Mouse (Mus musculus): ENCODE data around the gene Ccl5. TPM values are rescaled to one million over a fixed set of nuclear protein-coding genes. Genes with fewer than 3 reads are reported as not detected.

Gene Ccl5
- polyA plus RNA-seq, 1 experiment = 0.85 TPM

DNA sequence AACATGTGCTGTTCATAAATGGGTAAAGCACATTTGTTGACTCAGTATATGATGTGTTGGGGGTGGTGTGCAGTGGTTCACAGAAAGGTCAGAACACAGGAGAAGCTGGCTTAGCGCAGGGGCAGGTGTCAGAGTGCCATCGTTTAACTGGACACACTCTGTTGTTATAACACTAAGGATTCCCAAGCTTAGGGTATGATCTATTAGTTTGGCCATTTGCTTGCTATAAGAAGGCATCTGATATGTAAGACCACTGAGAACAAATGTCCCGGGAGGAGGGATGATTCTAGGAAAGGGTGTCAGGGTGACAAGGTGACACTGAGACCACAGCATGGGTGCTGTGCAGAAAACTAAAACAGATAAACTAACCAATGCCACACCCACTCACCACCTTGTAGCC lies 6.5 kb upstream of the Ccl5 start:
- no peaks in the 10 kb centered on the region for H3K27me3 ChIP-seq (ENCODE audit: control insufficient read depth, insufficient read depth, low read length)
- 90% methylated on average over 3 of the region's 3 CpGs for WGBS
- H3K4me3 ChIP-seq (replicated peaks; ENCODE audit: insufficient read depth, low read depth, low read length) = no peak overlapping the region
- H3K4me1 ChIP-seq (ENCODE audit: control insufficient read depth, insufficient read depth, low read length) = peaks cover 6% of the 10 kb centered on the region
- TF ChIP-seq POLR2A (IDR thresholded peaks at IDR 0.05; ENCODE audit: borderline replicate concordance, insufficient read depth, low read length) (no peak), CTCF (IDR thresholded peaks at IDR 0.05; ENCODE audit: borderline replicate concordance, insufficient read depth, low read depth, low read length) (no peak)
- no peak overlapping the region for H3K27ac ChIP-seq (ENCODE audit: insufficient read depth, low read length)
- no peak for DNase-seq

DNA sequence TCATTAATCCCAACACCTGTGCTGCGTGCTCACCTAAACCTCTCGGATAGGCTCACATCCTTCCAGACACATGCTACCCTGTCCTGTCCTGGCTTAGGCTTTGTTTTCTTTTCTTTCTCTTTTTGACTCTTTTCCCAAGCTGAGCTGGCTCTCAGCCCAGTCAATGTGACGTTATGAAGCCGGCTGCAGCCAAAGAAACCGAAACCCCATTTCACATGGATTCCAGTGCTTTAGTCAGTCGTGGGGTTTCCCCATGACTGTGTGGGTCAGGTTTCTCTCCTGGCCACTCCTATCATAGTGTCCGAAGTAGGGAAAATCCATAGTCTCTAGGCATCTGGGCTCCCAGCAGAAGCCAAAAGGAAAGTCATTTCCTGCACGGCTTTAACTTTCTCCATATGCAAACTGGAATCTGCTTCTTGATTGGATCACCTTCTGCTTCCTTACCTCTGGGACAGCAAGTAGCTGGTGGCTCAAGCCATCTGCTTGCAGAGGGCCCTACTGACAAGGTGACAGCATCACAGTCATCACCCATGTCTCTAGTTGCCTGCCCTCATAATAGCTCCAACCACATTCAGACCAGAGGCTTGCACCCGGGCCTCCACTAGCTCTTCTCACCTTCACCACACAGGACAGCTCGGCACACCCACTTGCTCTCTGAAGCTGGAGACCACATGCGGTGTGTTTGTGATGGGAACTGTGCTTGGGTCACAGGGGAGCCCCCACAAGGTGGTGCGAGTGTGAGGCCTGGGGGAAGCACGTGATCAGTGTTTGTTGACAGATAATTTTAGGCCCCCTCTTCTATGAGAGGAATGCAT lies 4.5 kb upstream of the Ccl5 start:
- Histone ChIP-seq H3K27ac (ENCODE audit: insufficient read depth, low read length) (no peak overlapping the region), H3K4me3 (replicated peaks; ENCODE audit: insufficient read depth, low read depth, low read length) (peak overlapping the region; percentile 3), H3K4me1 (ENCODE audit: control insufficient read depth, insufficient read depth, low read length) (peaks cover 6% of the 10 kb centered on the region), H3K27me3 (ENCODE audit: control insufficient read depth, insufficient read depth, low read length) (no peaks in the 10 kb centered on the region)
- no peak for TF ChIP-seq POLR2A (IDR thresholded peaks at IDR 0.05; ENCODE audit: borderline replicate concordance, insufficient read depth, low read length)
- TF ChIP-seq CTCF (IDR thresholded peaks at IDR 0.05; ENCODE audit: borderline replicate concordance, insufficient read depth, low read depth, low read length) = no peak
- WGBS = 30% methylated on average over 13 of the region's 13 CpGs
- DNase-seq = peak; percentile 45

- no peak for DNase-seq
- Histone ChIP-seq H3K27me3 (ENCODE audit: control insufficient read depth, insufficient read depth, low read length) (no peaks in the 10 kb centered on the region), H3K27ac (ENCODE audit: insufficient read depth, low read length) (no peak overlapping the region), H3K4me3 (replicated peaks; ENCODE audit: insufficient read depth, low read depth, low read length) (no peak overlapping the region), H3K4me1 (ENCODE audit: control insufficient read depth, insufficient read depth, low read length) (peaks cover 6% of the 10 kb centered on the region)
- 74% methylated on average over 8 of the region's 8 CpGs for WGBS
- TF ChIP-seq CTCF (IDR thresholded peaks at IDR 0.05; ENCODE audit: borderline replicate concordance, insufficient read depth, low read depth, low read length) (no peak), POLR2A (IDR thresholded peaks at IDR 0.05; ENCODE audit: borderline replicate concordance, insufficient read depth, low read length) (no peak)
Measured at GRCm38 (mm10) chr11:83534143-83534542, 3.8 kb upstream of the Ccl5 start.

DNA sequence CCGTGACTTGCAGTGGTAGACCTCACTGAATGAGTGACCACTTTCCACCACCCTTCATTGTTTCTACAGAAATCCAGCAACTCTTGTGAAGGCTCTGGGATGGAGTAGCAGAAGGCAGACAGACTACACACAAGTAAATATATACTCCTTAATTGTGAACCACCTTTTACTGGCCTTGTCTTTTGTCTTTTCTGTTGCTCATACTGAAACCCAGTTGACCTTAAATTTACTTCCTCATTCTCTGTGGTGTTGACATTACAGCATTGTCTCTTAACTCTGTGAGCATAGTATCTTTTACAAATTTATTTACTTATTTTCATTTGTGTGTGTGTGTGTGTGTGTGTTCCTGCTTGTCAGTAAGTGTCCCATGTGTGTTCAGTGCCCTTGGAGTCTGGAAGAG lies 2.9 kb upstream of the Ccl5 start:
- no peak overlapping the region for H3K27ac ChIP-seq (ENCODE audit: insufficient read depth, low read length)
- WGBS = 100% methylated on average over 1 of the region's 1 CpGs
- no peak for DNase-seq
- no peak for TF ChIP-seq CTCF (IDR thresholded peaks at IDR 0.05; ENCODE audit: borderline replicate concordance, insufficient read depth, low read depth, low read length)
- TF ChIP-seq POLR2A (IDR thresholded peaks at IDR 0.05; ENCODE audit: borderline replicate concordance, insufficient read depth, low read length) = no peak
- H3K27me3 ChIP-seq (ENCODE audit: control insufficient read depth, insufficient read depth, low read length) = no peaks in the 10 kb centered on the region
- no peak overlapping the region for H3K4me3 ChIP-seq (replicated peaks; ENCODE audit: insufficient read depth, low read depth, low read length)
- H3K4me1 ChIP-seq (ENCODE audit: control insufficient read depth, insufficient read depth, low read length) = peaks cover 6% of the 10 kb centered on the region

- DNase-seq = no peak
- no peaks in the 10 kb centered on the region for H3K27me3 ChIP-seq (ENCODE audit: control insufficient read depth, insufficient read depth, low read length)
- no peaks in the 10 kb centered on the region for H3K4me1 ChIP-seq (ENCODE audit: control insufficient read depth, insufficient read depth, low read length)
- no peak overlapping the region for H3K4me3 ChIP-seq (replicated peaks; ENCODE audit: insufficient read depth, low read depth, low read length)
- TF ChIP-seq CTCF (IDR thresholded peaks at IDR 0.05; ENCODE audit: borderline replicate concordance, insufficient read depth, low read depth, low read length) (no peak), POLR2A (IDR thresholded peaks at IDR 0.05; ENCODE audit: borderline replicate concordance, insufficient read depth, low read length) (no peak)
- 27% methylated on average over 12 of the region's 12 CpGs for WGBS
- no peak overlapping the region for H3K27ac ChIP-seq (ENCODE audit: insufficient read depth, low read length)
Measured at GRCm38 (mm10) chr11:83529024-83529423, 1.3 kb downstream of the Ccl5 start.

- no peak for DNase-seq
- Histone ChIP-seq H3K27ac (ENCODE audit: insufficient read depth, low read length) (no peak within 1 kb of the TSS), H3K4me1 (ENCODE audit: control insufficient read depth, insufficient read depth, low read length) (no peaks in the 10 kb centered on the region), H3K4me3 (replicated peaks; ENCODE audit: insufficient read depth, low read depth, low read length) (no peak within 1 kb of the TSS), H3K27me3 (ENCODE audit: control insufficient read depth, insufficient read depth, low read length) (no peaks in the 10 kb centered on the region)
- WGBS = 83% methylated on average over 3 of the region's 3 CpGs
- TF ChIP-seq CTCF (IDR thresholded peaks at IDR 0.05; ENCODE audit: borderline replicate concordance, insufficient read depth, low read depth, low read length) = no peak
- TF ChIP-seq POLR2A (IDR thresholded peaks at IDR 0.05; ENCODE audit: borderline replicate concordance, insufficient read depth, low read length) = no peak
Measured at GRCm38 (mm10) chr11:83522075-83522474, 8.2 kb downstream of the Ccl5 start, which contains the start of gene Heatr9. Gene Heatr9 (minus strand): TSS chr11:83522175.

DNA sequence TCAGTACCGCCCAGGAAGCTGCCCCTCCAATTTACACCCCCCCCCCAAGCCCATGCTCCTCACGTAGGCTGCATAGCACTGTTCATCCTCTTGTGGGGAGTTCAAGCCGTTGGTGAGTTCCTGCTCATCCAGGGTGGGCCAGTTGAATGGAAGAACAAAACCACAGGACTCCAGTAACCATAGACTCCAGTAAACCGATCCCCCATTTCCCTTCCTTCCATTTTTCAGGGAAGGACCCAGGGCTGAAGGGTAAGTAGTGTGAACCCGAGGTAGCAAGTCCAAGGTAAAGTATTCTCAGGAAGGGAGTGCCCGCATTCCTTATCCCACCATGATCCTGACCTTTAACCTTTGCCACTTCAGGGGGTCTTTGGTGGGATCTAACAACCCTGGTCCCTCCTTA lies 11.9 kb downstream of the Ccl5 start:
- TF ChIP-seq POLR2A (IDR thresholded peaks at IDR 0.05; ENCODE audit: borderline replicate concordance, insufficient read depth, low read length) (no peak), CTCF (IDR thresholded peaks at IDR 0.05; ENCODE audit: borderline replicate concordance, insufficient read depth, low read depth, low read length) (no peak)
- Histone ChIP-seq H3K27me3 (ENCODE audit: control insufficient read depth, insufficient read depth, low read length) (no peaks in the 10 kb centered on the region), H3K4me1 (ENCODE audit: control insufficient read depth, insufficient read depth, low read length) (no peaks in the 10 kb centered on the region), H3K27ac (ENCODE audit: insufficient read depth, low read length) (no peak overlapping the region), H3K4me3 (replicated peaks; ENCODE audit: insufficient read depth, low read depth, low read length) (no peak overlapping the region)
- 71% methylated on average over 6 of the region's 6 CpGs for WGBS
- no peak for DNase-seq

GRCm38 (mm10) chr11:83517153-83517552 lies 13.2 kb downstream of the Ccl5 start:
- no peaks in the 10 kb centered on the region for H3K27me3 ChIP-seq (ENCODE audit: control insufficient read depth, insufficient read depth, low read length)
- H3K4me3 ChIP-seq (replicated peaks; ENCODE audit: insufficient read depth, low read depth, low read length) = no peak overlapping the region
- no peak for TF ChIP-seq CTCF (IDR thresholded peaks at IDR 0.05; ENCODE audit: borderline replicate concordance, insufficient read depth, low read depth, low read length)
- TF ChIP-seq POLR2A (IDR thresholded peaks at IDR 0.05; ENCODE audit: borderline replicate concordance, insufficient read depth, low read length) = no peak
- H3K4me1 ChIP-seq (ENCODE audit: control insufficient read depth, insufficient read depth, low read length) = no peaks in the 10 kb centered on the region
- H3K27ac ChIP-seq (ENCODE audit: insufficient read depth, low read length) = no peak overlapping the region
- no peak for DNase-seq

Measured in cerebellum, adult 2 months (tissue).